Mouse (Mus musculus) hindbrain, embryonic 15.5 days (tissue): Measurements from ENCODE around the gene Tfrc. TPM values are rescaled to one million over a fixed set of nuclear protein-coding genes. Genes with fewer than 3 reads are reported as not detected.

Experiments used
- ATAC-seq: fragments of 200-750 bp; cut with Nextera tagmentation; 2 replicates; pipeline ENCODE4 v1.8.0; 2017; ENCODE audit warnings: low read depth, moderate number of reproducible peaks, moderate TSS enrichment; ENCODE audit not compliant: low FRiP score
- H3K27ac ChIP-seq: fragments of 300-500 bp; sonication (generic); replicated peaks from 2 replicates; pipeline ENCODE4 v1.5.1; 2015; ENCODE audit warnings: mild to moderate bottlenecking, inconsistent platforms
- H3K27me3 ChIP-seq: fragments of 300-500 bp; sonication (generic); 2 replicates; pipeline ENCODE4 v1.6.1; 2015; ENCODE audit warnings: control low read depth, inconsistent platforms
- H3K36me3 ChIP-seq: fragments of 300-500 bp; sonication (generic); 2 replicates; pipeline ENCODE4 v1.6.1; 2015; ENCODE audit warnings: control low read depth, inconsistent platforms
- H3K4me1 ChIP-seq: fragments of 300-500 bp; sonication (generic); replicated peaks from 2 replicates; pipeline ENCODE4 v1.6.1; 2015; ENCODE audit warnings: control low read depth, inconsistent platforms
- H3K4me2 ChIP-seq: fragments of 300-500 bp; sonication (generic); 2 replicates; pipeline ENCODE4 v1.6.1; 2015; ENCODE audit warnings: moderate library complexity, mild to moderate bottlenecking, inconsistent platforms
- H3K4me3 ChIP-seq: fragments of 300-500 bp; sonication (generic); 2 replicates; pipeline ENCODE4 v1.5.1; 2015; ENCODE audit warnings: mild to moderate bottlenecking, inconsistent platforms
- H3K9ac ChIP-seq: fragments of 300-500 bp; sonication (generic); 2 replicates; pipeline ENCODE4 v1.6.1; 2015; ENCODE audit warnings: inconsistent platforms
- H3K9me3 ChIP-seq: fragments of 300-500 bp; sonication (generic); 2 replicates; pipeline ENCODE4 v1.6.1; 2016; ENCODE audit warnings: control low read depth, inconsistent platforms
- WGBS: fragments of 180-500 bp; shearing (Covaris S2); methylation state at CpG from one replicate; pipeline ENCODE4 v1.1.7; 2015; 5-methylcytosine and 5-hydroxymethylcytosine counted together
- polyA plus RNA-seq: library from polyadenylated mRNA; unstranded; fragments of >200 nt; fragmentation: Nextera tagmentation; extraction: Ambion mirVana; gene quantifications from 2 replicates; pipeline ENCODE4 v1.2.1, GENCODE M21; 2015

Tfrc gene
- polyA plus RNA-seq, 1 experiment from 2014 or later = 33.5 TPM

DNA sequence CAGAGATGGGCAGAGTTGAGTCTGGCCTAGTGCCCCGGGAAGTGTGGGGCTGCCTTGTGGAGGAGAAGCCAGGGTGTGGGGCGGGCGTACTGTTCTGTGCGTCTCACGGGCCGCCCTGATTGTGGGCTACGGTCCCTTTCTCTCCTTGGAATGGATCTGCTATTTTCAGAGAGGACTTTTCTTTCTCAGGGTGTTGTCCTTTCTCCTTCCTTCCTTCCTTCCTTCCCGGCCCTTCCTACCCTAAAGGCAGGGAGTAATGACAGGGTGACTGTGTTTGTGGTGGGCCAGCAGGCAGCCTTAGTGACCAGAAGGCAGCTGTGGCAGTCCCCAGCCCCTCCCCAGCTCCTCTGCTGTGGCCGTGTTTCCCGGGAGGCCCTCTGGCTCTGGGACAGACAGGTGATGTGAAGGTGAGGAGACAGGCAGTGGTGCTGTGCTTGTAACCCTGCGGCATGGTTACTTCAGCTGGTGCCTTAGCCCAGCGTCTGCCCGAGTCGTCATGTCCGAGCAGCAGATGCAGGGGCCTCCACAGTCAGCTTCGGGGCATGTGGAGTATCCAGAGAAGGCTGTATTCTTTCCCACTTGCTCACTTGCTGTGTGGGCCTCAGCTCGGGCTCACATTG lies 65.5 kb downstream of the Tfrc start:
- H3K9ac ChIP-seq = no peak overlapping the region
- H3K4me3 ChIP-seq = no peak overlapping the region
- no peaks in the 10 kb centered on the region for H3K9me3 ChIP-seq
- H3K4me2 ChIP-seq = no peak overlapping the region
- no peak overlapping the region for H3K27ac ChIP-seq
- H3K27me3 ChIP-seq = no peaks in the 10 kb centered on the region
- peaks cover 56% of the 10 kb centered on the region for H3K36me3 ChIP-seq
- 90% methylated on average over 17 of the region's 17 CpGs for WGBS
- no peaks in the 10 kb centered on the region for H3K4me1 ChIP-seq
- ATAC-seq = no peak

DNA sequence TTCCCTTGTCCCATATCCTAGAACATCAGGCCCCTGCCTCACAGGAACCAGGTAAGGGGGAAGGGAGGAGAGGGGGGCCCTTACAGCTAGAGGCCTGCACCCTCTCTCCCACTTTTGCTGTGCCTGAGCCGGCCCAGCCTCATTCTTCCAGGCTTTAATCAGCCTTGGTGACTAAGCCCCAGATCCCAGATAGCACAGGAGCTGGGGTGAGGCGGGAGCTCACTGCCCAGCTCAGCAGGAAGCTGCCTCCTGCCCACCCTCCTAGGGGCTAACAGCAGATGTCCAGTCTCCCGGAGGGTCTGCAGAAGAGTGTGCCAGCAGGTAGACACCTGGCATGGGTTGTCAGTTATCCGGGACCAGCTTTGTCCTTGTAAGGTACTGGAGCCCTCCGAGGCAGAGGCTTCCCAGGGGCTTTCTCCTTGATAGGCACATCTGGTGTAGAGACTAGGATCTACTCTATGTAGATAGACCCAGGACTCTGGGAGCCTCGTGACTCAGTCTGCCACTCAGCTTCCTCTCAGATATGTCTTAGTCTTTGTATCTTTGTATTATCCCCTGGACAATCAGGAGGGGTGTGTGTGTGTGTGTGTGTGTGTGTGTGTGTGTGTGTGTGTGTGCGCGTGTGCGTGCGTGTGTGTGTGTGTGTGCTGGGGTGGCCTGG lies 68.5 kb downstream of the Tfrc start:
- Histone ChIP-seq H3K9ac (no peak overlapping the region), H3K4me2 (no peak overlapping the region), H3K27me3 (no peaks in the 10 kb centered on the region), H3K9me3 (no peaks in the 10 kb centered on the region), H3K4me3 (no peak overlapping the region), H3K27ac (no peak overlapping the region), H3K36me3 (peaks cover 52% of the 10 kb centered on the region), H3K4me1 (no peaks in the 10 kb centered on the region)
- no peak for ATAC-seq
- WGBS = 64% methylated on average over 8 of the region's 10 CpGs

DNA sequence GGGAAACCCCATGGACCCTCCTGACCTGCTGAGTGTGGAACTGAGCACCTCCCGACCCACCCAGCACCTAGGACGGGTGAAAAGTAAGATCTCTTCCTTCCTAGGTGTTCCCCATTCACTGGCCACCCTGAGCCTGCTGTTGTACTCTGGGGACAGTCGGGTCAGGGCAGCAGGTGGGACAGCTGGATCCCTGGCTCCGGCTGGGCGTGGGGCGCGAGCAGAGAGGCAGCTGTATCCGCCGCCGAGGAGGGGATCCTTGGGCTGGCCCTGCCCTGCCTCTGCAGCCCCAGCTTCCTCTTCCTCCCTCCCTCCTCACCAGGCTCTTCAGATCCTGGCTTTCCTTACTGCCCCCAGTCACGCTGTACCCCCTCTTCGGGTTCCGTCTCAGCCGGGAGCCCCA lies 69.2 kb downstream of the Tfrc start:
- H3K27ac ChIP-seq = no peak overlapping the region
- H3K36me3 ChIP-seq = peaks cover 55% of the 10 kb centered on the region
- no peaks in the 10 kb centered on the region for H3K9me3 ChIP-seq

DNA sequence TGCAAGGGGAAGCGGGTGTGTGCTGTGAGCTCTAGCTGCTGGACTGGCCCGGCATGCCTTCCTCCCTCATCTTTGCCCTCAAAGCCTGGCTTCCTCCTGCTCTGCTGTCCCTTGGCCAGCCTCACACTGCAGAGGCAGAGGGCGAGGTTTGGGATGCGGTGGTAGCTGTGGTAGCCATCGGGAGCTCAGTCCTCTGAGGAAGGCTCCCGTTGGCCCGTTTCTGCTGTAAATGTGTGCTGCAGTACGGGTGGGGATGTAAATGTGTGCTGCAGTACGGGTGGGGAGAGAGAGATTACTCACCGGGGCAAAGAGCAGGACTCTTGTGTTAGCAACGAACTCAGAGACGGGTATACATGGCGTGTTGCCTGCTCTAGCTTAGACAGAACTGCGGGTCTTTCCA lies 70.1 kb downstream of the Tfrc start:
- no peaks in the 10 kb centered on the region for H3K27me3 ChIP-seq
- H3K9me3 ChIP-seq = no peaks in the 10 kb centered on the region
- H3K4me1 ChIP-seq = no peaks in the 10 kb centered on the region
- no peak overlapping the region for H3K4me3 ChIP-seq
- H3K36me3 ChIP-seq = peaks cover 52% of the 10 kb centered on the region
- no peak overlapping the region for H3K4me2 ChIP-seq
- ATAC-seq = no peak
- H3K9ac ChIP-seq = no peak overlapping the region
- no peak overlapping the region for H3K27ac ChIP-seq
- 88% methylated on average over 14 of the region's 14 CpGs for WGBS

More for the DNA sequence above, 69.2 kb downstream of the Tfrc start:
- H3K4me2 ChIP-seq = no peak overlapping the region
- ATAC-seq = no peak
- WGBS = 87% methylated on average over 14 of the region's 14 CpGs
- H3K27me3 ChIP-seq = no peaks in the 10 kb centered on the region
- H3K9ac ChIP-seq = no peak overlapping the region
- no peak overlapping the region for H3K4me3 ChIP-seq
- no peaks in the 10 kb centered on the region for H3K4me1 ChIP-seq

DNA sequence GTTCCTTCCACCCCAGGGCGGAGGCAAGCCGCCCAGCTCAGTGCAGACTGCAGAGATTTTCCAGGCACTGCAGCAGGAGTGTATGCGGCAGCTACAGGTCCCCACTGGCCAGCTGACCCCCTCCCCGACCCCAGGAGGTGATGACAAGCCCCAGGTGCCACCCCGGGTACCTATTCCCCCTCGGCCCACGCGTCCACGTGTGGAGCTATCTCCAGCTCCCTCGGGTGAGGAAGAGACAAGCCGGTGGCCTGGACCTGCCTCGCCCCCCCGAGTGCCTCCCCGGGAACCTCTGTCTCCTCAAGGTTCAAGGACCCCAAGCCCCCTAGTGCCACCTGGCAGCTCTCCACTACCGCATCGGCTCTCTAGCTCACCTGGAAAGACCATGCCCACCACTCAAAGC lies 71.3 kb downstream of the Tfrc start:
- Histone ChIP-seq H3K9me3 (no peaks in the 10 kb centered on the region), H3K36me3 (peaks cover 44% of the 10 kb centered on the region), H3K4me1 (no peaks in the 10 kb centered on the region), H3K9ac (no peak overlapping the region), H3K27me3 (no peaks in the 10 kb centered on the region), H3K4me3 (no peak overlapping the region), H3K4me2 (no peak overlapping the region), H3K27ac (no peak overlapping the region)
- WGBS = 93% methylated on average over 16 of the region's 16 CpGs
- ATAC-seq = no peak

DNA sequence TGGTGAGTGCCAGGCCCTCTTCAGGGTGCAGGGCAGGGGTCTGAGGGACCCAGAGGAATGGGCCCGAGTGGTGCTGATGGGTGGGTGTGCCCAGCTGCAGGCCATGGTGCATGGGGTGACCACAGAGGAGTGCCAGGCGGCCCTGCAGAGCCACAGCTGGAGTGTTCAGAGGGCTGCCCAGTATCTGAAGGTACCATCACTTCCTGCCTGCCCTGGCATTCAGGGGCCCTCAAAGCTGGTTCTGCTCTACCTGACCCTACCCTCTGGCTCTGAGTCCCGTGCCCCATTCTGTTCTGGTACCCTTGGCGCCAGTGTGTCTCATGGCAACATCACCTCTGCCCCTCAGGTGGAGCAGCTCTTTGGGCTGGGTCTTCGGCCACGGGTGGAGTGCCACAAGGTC lies 72.1 kb downstream of the Tfrc start:
- Histone ChIP-seq H3K4me1 (no peaks in the 10 kb centered on the region), H3K27ac (no peak overlapping the region), H3K27me3 (no peaks in the 10 kb centered on the region), H3K9me3 (no peaks in the 10 kb centered on the region), H3K9ac (no peak overlapping the region), H3K36me3 (peaks cover 36% of the 10 kb centered on the region), H3K4me3 (no peak overlapping the region), H3K4me2 (no peak overlapping the region)
- ATAC-seq = no peak
- 94% methylated on average over 6 of the region's 6 CpGs for WGBS

DNA sequence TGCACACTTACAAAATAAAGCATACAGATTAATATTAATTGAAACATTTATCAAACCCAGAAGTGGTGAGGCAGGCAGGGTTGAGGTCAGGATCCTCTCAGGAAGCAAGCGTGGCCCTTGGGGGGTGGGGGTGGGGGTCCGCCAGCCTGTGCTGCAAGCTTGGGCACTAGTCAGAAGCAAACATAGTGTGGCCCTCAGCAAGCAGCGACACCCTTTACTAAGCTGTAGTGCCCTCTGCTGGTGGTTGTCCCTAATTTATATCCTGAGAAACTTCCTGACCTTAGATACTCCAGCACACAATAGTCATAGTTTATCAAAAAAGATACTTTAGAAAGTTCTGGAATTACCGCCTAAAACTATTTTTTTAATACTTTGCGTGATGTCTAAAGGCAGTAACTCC lies 73.5 kb downstream of the Tfrc start:
- no peak overlapping the region for H3K9ac ChIP-seq
- no peak overlapping the region for H3K4me2 ChIP-seq
- WGBS = 32% methylated on average over 5 of the region's 5 CpGs
- peaks cover 27% of the 10 kb centered on the region for H3K36me3 ChIP-seq
- no peaks in the 10 kb centered on the region for H3K27me3 ChIP-seq
- H3K27ac ChIP-seq = no peak overlapping the region
- ATAC-seq = no peak
- no peaks in the 10 kb centered on the region for H3K4me1 ChIP-seq
- H3K4me3 ChIP-seq = no peak overlapping the region
- H3K9me3 ChIP-seq = no peaks in the 10 kb centered on the region

Other genes starting within 250 kb of the Tfrc start
- not detected in 2 replicates for gene Tm4sf19, start 208.4 kb upstream of the Tfrc start, polyA plus RNA-seq
- gene Tctex1d2, start 189.2 kb upstream of the Tfrc start, polyA plus RNA-seq = 34.5 and 39.0 TPM in 2 replicates
- gene Pcyt1a, start 178.0 kb upstream of the Tfrc start, polyA plus RNA-seq = 45.6 and 46.8 TPM in 2 replicates
- 0.16 and 0.30 TPM in 2 replicates for gene Slc51a, start 121.0 kb upstream of the Tfrc start, polyA plus RNA-seq
- 0.22 and 0.24 TPM in 2 replicates for gene Zdhhc19, start 112.7 kb upstream of the Tfrc start, polyA plus RNA-seq
- gene Tnk2, start 35.0 kb downstream of the Tfrc start, polyA plus RNA-seq = 19.3 and 25.9 TPM in 2 replicates
- not detected in 2 replicates for gene Muc4, start 127.0 kb downstream of the Tfrc start, polyA plus RNA-seq
- 0.06 TPM in 1 of 2 replicates, not detected in the other for gene Muc20, start 188.5 kb downstream of the Tfrc start, polyA plus RNA-seq
- gene Smbd1, start 201.6 kb downstream of the Tfrc start, polyA plus RNA-seq = not detected in 2 replicates